Mouse (Mus musculus) CH12F3 (cell line): ENCODE data around the gene B830017H08Rik.

Experiments used
- in situ Hi-C: fragments of 300-500 bp; cut with MboI; formaldehyde crosslinking; loops from 2 replicates; pipeline ENCODE4 v1.14.3; 2020; ENCODE audit warnings: low sequenced_read_pairs

B830017H08Rik gene

DNA sequence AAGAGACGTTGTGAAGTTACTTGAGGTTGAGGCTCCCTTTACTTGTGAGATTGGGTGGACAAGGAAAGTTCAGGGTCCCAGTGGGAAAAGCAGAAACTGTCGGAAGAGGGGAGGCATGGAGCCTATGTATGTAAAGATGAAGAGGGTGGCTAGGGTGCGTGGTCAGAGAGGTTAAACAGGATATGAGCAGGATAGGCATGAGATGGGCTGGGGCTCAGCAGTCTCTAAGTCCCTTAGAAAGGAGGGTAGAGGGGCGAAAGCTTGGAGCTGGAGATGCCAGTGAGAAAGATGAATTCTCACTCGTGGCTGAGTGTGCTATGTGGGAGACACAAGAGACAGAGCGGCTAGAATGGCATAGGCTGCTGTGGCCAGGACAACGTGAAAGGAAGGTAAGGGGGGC is at the start of gene B830017H08Rik:
Gene B830017H08Rik (plus strand): TSS at position 301 of the 400 bp plus-strand sequence.
- in situ Hi-C loops = no loop called here

DNA sequence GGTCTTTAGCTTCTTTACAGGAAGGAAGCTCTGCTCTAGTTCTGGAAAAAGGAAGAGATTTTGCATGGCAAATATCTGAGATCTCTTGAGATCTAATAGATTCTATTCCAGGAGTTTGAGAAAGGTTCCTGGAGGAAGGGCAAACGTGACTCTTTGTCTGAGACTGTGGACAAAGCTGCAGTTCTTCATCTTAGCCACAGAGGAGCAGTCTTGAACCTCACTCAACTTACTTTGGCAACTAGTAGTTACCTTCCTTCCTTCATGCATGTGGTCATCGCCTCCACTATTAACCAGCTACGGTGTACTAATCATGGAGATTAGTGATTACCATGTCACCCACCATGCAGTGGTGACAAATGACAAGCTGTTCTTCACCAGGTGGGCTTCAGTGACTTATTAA is 47.6 kb upstream of the B830017H08Rik start:
- in situ Hi-C loops = no loop called here

DNA sequence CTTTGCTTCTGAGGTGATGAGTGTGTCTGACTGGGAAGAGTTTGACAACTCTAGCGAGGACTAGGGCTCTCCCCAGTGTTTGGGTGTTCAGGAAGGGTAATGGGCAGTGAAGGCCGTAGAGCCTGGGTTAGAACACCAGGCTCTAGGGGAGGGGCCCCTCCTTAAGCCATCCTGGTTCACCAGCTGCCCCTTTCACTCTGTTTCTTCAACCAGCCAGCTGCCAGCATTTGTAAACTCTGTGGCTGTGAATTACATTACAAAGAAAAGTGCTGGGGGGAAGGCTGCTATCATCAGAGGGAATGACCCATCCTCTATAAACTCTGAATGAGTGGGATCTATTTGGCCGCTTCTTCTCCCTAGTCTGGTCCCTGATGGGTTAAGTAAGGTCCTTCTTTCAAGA is 40.2 kb upstream of the B830017H08Rik start:
- in situ Hi-C loops = no loop called here

DNA sequence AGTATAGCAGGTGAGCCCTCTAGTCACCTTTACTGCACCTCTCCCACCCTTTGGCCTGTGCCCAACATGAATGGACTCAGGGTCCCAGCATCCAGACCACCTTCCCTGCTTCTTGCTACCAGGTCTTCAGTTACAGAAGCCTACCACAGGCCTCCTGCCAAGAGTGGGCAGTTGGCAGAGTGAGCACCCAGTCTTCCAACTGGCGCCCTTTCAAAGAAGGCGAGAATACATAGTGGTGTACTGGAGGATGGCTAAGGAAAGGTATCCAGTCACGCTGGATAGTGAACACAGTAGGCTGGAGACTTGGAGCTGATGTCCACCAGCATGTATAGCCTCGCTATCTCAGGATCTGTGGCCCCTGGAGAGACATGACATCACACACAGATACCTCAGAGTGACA is 38.9 kb upstream of the B830017H08Rik start:
- in situ Hi-C loops = no loop called here

DNA sequence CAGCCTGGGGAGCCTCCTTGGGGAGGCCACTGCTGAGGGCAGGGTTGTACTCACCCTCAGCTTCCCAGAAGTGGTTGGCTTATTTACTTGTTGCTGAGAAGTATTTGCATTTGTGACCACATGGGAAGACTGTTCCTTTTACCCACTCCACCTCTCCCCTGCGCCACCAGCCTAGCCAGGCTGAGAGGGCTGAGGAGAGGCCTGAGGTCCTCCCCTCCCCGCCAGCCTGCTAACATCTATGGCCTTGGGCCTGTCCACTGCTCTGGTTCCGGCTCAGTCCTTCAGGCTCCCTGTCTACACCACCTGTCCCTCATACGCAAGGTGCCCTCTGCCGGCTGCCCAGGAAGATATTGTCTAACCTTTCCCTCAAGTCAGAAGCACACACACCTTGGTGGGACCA is 37.3 kb upstream of the B830017H08Rik start:
- in situ Hi-C loops = no loop called here

DNA sequence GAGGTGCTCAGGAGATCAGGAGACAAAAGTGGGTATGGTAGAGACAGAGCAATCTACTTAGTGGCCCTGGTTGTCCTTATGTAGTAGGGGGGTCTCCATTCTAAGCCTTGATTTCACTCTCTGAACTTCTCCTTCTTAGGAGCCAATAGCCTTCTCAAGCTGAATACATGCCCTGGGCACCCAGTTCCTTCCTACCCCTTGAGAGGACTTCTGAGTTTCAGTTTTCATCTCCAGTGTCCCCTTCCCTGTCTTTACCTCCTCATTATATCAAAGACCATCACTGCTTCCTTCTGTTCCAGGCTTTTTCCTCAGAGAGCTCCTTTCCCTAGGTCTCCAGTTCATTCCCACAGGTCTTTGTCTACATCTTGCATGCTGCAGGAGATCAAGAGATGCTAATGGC is 36.4 kb upstream of the B830017H08Rik start:
- in situ Hi-C loops = no loop called here

DNA sequence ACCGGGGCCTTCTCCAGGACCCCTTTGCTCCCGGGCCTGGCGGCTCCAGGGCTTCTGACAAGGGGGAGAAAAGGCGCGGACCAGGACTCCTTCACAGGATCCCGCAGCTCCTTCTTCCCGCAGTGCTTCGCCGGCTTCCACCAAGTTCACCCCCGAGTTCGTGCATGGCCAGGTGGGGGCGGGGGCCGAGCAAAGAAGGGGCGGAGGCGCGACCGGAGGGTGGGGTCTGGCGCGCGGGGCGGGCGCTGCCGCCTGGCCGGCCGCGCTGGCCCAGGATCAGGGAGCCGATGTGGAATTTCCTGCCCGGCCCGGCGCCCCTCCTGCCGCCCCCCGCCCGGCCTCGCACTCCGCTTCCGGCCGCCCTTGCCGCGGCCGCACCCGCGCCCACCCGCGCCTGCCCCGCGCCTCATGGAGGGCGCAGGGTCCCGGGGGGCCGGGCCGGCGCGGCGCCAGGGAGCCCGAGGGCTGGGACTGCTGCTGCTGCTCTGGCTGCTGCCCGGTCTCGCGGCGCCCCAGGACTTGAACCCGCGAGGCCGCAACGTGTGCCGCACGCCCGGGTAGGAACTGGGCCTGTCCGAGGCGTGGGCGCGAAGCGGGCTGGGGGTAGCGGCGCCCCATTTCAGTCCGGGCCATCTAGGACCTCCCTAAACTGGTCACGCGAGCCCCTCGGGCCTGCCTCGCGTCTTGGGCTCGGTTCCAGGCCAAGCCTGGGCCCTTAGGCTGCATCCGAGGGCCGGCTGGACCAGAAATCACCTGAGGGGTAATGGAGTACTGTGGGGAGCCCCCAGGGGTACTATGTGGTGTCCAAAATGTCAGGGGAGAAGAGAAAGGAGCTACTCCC is 35.7 kb upstream of the B830017H08Rik start, which contains the start of gene Scarf2:
Gene Scarf2 (plus strand): TSS at position 312 of the 841 bp plus-strand sequence.
- in situ Hi-C loops = no loop called here

DNA sequence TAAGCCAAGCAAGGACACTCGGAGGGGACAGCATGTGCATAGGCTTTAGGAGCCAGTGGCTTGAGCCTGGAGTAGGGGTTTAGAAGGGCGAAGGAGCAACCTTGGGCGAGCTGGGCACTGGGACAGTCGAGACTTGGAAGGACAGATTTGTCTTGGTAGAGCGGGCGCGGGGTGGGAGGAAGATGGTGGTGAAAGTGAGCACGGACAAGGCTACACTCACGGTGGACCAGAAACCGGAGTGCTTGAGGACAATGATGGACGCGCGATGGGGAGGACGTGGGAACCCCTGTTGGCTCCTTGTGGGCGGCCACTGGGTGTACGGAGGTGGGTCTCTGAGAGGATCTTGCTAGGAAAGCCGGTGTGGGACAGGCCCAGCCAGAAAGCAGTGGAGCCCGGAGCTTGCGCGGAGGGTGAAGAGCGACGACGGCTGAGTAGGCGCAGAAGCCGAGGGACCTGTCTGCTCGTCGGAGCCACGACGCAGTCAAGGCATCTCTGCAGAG is 35.1 kb upstream of the B830017H08Rik start:
- in situ Hi-C loops = no loop called here

DNA sequence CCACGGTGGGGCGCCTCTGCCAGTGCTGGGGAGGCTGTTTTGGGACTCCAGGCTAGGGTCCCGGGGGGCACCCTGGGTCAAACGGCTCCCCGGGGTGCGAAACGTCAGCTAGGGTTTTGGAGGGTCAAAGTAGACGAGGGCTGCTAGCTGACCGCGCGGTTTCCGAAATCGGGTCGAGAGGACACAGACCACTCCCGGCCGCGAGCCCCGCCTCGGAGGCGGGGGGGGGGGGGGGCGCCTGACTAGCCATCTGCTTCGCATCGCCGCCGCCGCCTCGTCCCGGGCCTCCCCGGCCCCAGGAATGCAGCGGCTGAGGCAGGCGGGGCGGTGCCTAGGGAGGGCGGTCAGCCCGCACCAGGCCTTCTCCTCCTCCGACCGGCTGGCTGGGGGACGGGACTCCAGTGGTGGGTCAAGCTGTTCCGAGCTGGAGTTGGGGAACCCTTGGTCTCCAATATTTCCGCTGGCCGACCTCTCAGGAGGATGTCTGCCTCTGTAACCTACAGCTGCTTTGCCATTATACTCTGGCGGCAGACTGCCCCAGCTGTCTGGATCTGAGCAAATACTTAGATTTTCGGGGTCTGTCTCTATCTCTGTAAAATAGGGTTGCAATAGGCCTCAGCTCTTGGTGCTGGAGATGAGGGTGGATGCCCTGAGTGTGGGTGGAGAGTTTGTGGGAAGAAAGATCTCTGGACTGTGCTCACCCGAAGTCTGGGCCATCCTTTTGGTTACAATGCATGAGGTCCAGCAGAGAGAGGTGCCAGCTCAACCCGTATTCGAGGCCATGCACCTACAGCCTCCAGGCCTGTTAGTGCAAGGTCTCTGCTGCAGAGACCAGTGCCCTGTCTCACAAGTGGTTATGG is 34.4 kb upstream of the B830017H08Rik start:
- in situ Hi-C loops = no loop called here

DNA sequence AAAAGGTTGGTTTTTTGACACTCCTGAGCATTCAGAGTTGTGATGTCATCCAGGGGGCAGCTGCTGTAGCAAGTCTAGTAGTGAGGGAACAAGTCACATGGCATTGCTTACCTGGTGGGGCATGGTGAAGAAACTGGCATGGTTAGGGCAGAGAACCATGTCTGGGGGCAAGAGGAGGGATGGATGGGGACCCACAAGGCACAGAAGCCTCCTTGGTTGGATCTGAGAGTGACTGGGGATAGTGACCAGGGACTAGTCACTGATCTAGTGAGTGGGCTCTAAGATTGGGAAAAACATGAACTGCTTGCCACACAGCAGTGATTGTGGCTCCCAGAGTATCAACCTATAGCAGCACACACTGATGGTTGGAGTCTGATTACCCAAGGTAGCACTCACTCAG is 33.3 kb upstream of the B830017H08Rik start:
- in situ Hi-C loops = no loop called here

DNA sequence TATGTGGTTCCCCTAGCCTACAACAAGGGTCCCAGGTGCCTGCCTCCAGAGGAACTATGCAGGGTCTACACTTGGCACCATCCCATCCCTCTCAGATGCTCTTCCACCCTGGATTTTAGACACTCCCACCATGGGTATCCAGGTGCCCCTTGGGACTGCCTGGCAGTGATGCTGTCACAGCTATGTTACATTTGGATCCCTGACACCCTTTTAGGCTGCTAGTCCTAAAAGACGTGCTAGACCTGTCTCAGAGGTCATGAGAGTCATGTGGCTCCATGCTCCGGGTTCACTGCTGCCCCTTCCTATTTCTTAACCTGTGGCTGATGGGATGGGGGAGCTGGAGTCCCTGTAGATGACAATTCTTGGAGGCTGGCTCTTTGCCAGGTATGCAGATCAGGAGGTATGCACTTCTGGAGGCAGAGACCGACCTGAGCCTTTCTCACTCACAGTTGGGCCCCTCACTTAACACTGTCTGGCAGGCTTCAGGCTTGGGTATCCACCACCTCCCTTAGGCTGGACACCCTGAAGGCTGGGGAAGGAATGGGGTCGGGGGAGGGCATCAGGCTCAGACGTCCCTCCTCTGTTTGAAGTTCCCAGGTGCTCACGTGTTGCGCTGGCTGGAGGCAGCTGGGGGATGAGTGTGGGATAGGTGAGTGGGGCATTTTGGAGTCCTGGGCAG is 31.0 kb upstream of the B830017H08Rik start:
- in situ Hi-C loops = no loop called here

DNA sequence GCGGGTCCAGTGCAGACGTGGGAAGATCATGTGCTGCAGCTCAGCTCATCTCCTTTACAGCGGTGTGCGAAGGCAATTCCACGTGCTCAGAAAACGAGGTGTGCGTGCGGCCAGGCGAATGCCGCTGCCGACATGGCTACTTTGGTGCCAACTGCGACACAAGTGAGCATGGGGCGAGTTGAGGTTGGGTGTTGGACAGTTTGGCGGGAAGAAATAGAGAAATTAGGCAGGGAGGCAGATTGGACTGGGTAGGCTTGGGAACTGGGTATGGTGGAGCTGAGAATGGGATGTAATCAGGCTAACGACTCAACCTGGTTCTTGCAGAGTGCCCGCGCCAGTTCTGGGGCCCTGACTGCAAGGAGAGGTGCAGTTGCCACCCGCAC is 30.5 kb upstream of the B830017H08Rik start:
- in situ Hi-C loops = no loop called here

DNA sequence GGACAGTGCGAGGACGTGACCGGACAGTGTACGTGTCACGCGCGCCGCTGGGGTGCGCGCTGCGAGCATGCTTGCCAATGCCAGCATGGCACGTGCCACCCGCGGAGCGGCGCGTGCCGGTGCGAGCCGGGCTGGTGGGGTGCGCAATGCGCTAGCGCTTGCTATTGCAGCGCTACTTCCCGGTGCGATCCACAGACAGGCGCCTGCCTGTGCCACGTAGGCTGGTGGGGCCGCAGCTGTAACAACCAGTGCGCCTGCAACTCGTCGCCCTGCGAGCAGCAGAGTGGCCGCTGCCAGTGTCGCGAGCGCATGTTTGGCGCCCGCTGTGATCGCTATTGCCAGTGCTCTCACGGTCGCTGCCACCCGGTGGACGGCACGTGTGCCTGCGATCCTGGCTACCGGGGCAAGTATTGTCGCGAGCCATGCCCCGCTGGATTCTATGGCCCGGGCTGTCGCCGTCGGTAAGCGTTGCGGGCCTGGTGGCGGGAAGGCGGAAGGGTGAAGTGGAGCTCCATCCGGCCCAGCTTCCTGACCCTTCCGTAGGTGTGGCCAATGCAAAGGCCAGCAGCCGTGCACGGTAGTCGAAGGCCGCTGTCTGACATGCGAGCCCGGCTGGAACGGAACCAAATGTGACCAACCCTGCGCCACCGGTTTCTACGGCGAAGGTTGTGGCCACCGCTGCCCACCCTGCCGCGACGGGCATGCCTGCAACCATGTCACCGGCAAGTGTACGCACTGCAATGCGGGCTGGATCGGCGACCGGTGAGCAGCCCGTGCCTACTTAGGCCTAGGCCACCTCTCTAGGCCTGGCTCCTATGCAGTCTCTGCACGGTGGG is 29.9 kb upstream of the B830017H08Rik start:
- in situ Hi-C loops = no loop called here

DNA sequence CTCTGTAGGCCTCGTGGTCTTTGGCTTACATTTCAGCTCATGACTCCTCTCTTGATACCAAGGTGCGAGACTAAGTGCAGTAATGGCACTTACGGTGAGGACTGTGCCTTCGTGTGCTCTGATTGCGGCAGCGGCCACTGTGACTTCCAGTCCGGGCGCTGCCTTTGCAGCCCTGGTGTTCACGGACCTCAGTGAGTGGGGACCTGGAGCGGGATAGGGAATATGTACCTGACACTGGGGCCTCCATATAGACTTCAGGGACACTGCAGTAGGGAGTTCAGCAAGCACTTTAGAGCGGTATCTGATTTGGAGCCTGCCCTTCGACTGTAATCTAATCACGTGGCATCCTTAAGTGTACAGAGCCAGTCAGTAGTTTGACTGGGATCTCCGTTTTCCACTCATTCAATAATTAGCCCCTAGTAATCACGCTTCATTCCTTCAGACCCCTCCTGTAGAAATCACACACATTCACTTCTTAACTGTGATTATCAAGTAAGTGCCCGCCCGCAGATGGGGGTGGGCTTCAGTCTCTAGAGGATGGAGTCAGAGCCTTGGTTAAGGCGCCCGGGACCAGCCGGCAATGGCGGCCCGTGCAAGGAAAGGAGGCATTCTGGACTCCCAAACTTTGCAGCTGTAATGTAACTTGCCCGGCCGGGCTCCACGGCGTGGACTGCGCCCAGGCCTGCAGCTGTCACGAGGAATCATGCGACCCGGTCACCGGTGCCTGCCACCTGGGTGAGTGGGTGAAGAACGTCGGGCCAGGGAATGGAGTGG is 29.1 kb upstream of the B830017H08Rik start:
- in situ Hi-C loops = no loop called here

DNA sequence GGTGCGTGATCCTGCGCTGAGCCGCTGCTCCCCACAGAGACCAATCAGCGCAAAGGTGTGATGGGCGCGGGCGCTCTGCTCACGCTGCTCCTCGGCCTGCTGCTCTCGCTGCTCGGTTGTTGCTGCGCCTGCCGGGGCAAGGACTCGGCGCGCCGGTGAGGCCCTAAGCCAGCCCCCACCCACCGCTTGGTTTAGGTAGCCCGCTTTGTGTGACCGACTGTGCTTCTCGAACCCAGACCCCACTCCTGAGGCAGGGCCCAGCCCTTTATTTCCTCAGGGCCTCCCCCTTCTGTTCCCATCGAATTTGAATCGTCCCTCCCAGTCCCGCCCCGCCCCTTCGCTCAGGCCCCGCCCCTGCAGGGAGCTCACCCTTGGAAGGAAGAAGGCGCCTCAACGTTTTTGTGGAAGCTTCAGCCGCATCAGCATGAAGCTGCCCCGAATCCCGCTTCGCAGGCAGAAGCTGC is 28.4 kb upstream of the B830017H08Rik start:
- in situ Hi-C loops = no loop called here

DNA sequence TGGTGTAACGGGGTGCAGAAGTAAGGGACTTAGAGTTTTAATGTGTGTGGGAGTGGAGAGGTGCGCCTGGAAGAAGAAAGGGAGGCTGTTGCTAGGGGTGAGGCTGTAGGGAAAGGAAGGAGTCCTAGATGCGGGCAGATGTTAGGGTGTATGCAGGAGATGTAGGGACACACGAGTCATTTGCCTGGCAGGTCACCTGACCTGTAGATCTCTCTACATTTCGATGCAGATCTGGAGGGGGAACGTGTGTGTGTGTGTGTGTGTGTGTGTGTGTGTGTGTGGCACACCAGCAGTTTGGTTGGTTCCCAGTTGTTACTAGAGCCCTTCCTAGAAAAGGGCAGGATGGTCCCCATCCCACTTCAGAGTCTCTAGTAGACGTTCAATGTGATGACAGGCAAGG is 27.9 kb upstream of the B830017H08Rik start:
- in situ Hi-C loops = no loop called here

DNA sequence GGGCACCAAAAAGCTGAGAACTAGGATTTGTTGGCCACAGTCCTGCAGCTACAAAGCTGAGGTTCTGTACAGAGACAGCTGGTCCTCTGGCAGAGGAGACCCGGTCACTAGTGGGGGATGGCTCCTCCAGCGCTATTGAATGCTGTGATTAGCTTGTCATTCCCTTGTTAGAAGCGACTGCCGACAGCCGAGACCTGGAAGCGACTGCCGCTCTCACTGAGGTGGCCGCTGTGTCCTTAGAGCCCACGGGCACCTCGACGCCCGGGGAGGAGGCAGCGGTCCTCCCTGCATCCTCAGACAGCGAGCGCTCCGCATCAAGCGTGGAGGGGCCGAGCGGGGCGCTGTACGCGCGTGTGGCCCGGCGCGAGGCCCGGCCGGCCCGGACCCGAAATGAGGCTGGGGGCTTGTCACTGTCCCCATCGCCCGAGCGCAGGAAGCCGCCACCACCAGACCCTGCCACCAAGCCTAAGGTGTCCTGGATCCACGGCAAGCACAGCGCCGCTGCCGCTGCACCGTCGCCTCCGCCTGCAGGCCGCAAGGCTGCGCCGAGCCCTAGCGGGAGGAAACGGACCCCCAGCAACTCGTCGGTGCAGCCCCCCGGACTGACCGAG is 26.2 kb upstream of the B830017H08Rik start:
- in situ Hi-C loops = no loop called here

DNA sequence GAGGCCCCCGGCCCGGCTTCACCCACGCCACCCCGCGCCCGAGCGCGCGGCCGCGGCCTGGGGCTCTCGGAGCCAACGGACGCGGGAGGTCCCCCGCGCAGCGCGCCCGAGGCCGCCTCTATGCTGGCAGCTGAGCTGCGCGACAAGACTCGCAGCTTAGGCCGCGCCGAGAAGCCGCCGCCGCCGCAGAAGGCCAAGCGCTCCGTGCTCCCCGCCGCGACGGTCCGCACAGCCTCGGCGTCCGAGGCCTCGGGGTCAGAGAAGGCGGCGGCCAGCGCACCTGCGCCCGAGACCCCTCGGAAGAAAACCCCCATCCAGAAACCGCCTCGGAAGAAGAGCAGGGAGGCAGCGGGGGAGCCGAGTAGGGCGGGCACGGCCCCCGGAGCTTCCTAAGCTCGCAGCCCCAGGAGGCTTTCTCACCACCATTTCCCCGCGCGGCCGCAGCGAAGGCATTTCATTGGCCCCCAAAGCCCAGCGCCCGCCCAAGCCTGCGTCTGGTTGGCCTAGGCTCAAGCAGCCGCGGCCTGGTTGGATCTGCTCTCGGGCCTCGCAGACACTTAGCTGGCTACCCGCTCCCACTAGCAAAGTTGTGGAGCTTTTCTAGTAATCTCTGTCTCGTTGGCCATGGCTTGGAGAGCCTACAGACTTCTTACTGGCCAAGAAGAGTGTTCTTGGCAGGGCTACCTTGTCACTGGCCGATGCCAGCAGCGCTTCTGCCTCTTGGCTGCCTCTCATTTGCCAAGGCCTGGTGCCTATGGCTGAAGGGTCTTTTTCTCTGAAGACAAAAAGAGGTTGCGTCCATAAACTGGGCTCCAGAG is 25.5 kb upstream of the B830017H08Rik start:
- in situ Hi-C loops = no loop called here
